Mouse (Mus musculus) neural tube, embryonic 11.5 days (tissue): ENCODE data around the gene Cmtm8. TPM values are rescaled to one million over a fixed set of nuclear protein-coding genes. Genes with fewer than 3 reads are reported as not detected.

ENCODE experiments used
- ATAC-seq: fragments of 200-750 bp; cut with Nextera tagmentation; 2 replicates; pipeline ENCODE4 v1.8.0; 2017; ENCODE audit warnings: moderate number of reproducible peaks, mild to moderate bottlenecking, moderate TSS enrichment, moderate library complexity; ENCODE audit not compliant: insufficient read depth, low FRiP score, low TSS enrichment
- DNase-seq: peaks from one replicate; pipeline ENCODE4 v3.0.0-alpha.2; 2015; ENCODE audit warnings: low spot score
- H3K27ac ChIP-seq: fragments of 300-500 bp; sonication (generic); 2 replicates; pipeline ENCODE4 v1.5.1; 2014; ENCODE audit warnings: low read depth, mild to moderate bottlenecking, low read length
- H3K27me3 ChIP-seq: fragments of 300-500 bp; sonication (generic); 2 replicates; pipeline ENCODE4 v1.6.1; 2014; ENCODE audit warnings: mild to moderate bottlenecking, low read length, mixed read lengths; ENCODE audit not compliant: control insufficient read depth, insufficient read depth
- H3K36me3 ChIP-seq: fragments of 300-500 bp; sonication (generic); 2 replicates; pipeline ENCODE4 v1.6.1; 2014; ENCODE audit warnings: mild to moderate bottlenecking, low read length, moderate library complexity, mixed read lengths; ENCODE audit not compliant: control insufficient read depth, insufficient read depth
- H3K4me1 ChIP-seq: fragments of 300-500 bp; sonication (generic); 2 replicates; pipeline ENCODE4 v1.6.1; 2014; ENCODE audit warnings: low read length, mixed read lengths; ENCODE audit not compliant: control insufficient read depth, insufficient read depth
- H3K4me2 ChIP-seq: fragments of 300-500 bp; sonication (generic); 2 replicates; pipeline ENCODE4 v1.6.1; 2014; ENCODE audit warnings: low read depth, mild to moderate bottlenecking, moderate library complexity
- H3K4me3 ChIP-seq: fragments of 300-500 bp; sonication (generic); 2 replicates; pipeline ENCODE4 v1.5.1; 2014; ENCODE audit warnings: low read depth, low read length
- H3K9ac ChIP-seq: fragments of 300-500 bp; sonication (generic); 2 replicates; pipeline ENCODE4 v1.6.1; 2014; ENCODE audit warnings: mild to moderate bottlenecking, low read length
- H3K9me3 ChIP-seq: fragments of 300-500 bp; sonication (generic); 2 replicates; pipeline ENCODE4 v1.6.1; 2016; ENCODE audit warnings: low read length; ENCODE audit not compliant: control insufficient read depth
- WGBS: fragments of 180-500 bp; shearing (Covaris S2); extraction: QIAGEN DNeasy Blood & Tissue Kit; methylation state at CpG from one replicate; pipeline ENCODE4 v1.1.7; 2014; 5-methylcytosine and 5-hydroxymethylcytosine counted together
- polyA plus RNA-seq: library from polyadenylated mRNA; unstranded; fragments of >200 nt; fragmentation: Nextera tagmentation; extraction: Ambion mirVana; gene quantifications from 2 replicates; pipeline ENCODE4 v1.2.1, GENCODE M21; 2014

The Cmtm8 gene
- polyA plus RNA-seq, 1 experiment from 2014 or later = 20.4 TPM

- Histone ChIP-seq H3K36me3 (peaks cover 3% of the 10 kb centered on the region; the same call in 1 of the 2 replicates), H3K4me1 (0 out of 2 replicates have a peak, but pooled peaks cover 2% of the 10 kb centered on the region), H3K4me2 (no peak overlapping the region), H3K9ac (no peak overlapping the region), H3K27me3 (no peaks in the 10 kb centered on the region), H3K9me3 (no peaks in the 10 kb centered on the region), H3K27ac (no peak overlapping the region), H3K4me3 (no peak overlapping the region)
- WGBS = 88% methylated on average over 6 of the region's 6 CpGs
- DNase-seq = no peak
- ATAC-seq = no peak
These were observed 66.5 kb downstream of the Cmtm8 start for GRCm38 (mm10) chr9:114777178-114778046.

GRCm38 (mm10) chr9:114776361-114776760 is 67.6 kb downstream of the Cmtm8 start:
- ATAC-seq = no peak

GRCm38 (mm10) chr9:114775272-114775671 is 68.7 kb downstream of the Cmtm8 start:
- Histone ChIP-seq H3K27me3 (no peaks in the 10 kb centered on the region), H3K9me3 (no peaks in the 10 kb centered on the region), H3K27ac (no peak overlapping the region), H3K36me3 (peaks cover 4% of the 10 kb centered on the region), H3K4me2 (no peak overlapping the region), H3K9ac (no peak overlapping the region), H3K4me1 (no peaks in the 10 kb centered on the region), H3K4me3 (no peak overlapping the region)
- 75% methylated on average over 4 of the region's 4 CpGs for WGBS
- no peak for ATAC-seq
- no peak for DNase-seq

More at GRCm38 (mm10) chr9:114776361-114776760, 67.6 kb downstream of the Cmtm8 start:
- no peaks in the 10 kb centered on the region for H3K9me3 ChIP-seq
- no peaks in the 10 kb centered on the region for H3K27me3 ChIP-seq
- peaks cover 4% of the 10 kb centered on the region for H3K36me3 ChIP-seq
- H3K4me1 ChIP-seq = 0 out of 2 replicates have a peak, but pooled peaks cover 2% of the 10 kb centered on the region
- no peak overlapping the region for H3K4me3 ChIP-seq
- H3K9ac ChIP-seq = no peak overlapping the region
- DNase-seq = no peak
- 84% methylated on average over 3 of the region's 3 CpGs for WGBS
- H3K27ac ChIP-seq = no peak overlapping the region
- H3K4me2 ChIP-seq = no peak overlapping the region

- Histone ChIP-seq H3K9me3 (no peaks in the 10 kb centered on the region), H3K27ac (no peak overlapping the region), H3K4me3 (no peak overlapping the region), H3K9ac (no peak overlapping the region), H3K27me3 (no peaks in the 10 kb centered on the region), H3K4me1 (no peaks in the 10 kb centered on the region), H3K36me3 (peaks cover 4% of the 10 kb centered on the region), H3K4me2 (no peak overlapping the region)
- 85% methylated on average over 6 of the region's 6 CpGs for WGBS
- DNase-seq (no peak), ATAC-seq (no peak)
These were observed 69.3 kb downstream of the Cmtm8 start for GRCm38 (mm10) chr9:114774629-114775028.

- H3K4me3 ChIP-seq = no peak overlapping the region
- peaks cover 4% of the 10 kb centered on the region for H3K36me3 ChIP-seq
- WGBS = 88% methylated on average over 7 of the region's 7 CpGs
- no peak overlapping the region for H3K27ac ChIP-seq
- H3K9ac ChIP-seq = no peak overlapping the region
- H3K4me2 ChIP-seq = no peak overlapping the region
- no peaks in the 10 kb centered on the region for H3K9me3 ChIP-seq
- H3K4me1 ChIP-seq = no peaks in the 10 kb centered on the region
- no peaks in the 10 kb centered on the region for H3K27me3 ChIP-seq
- DNase-seq (no peak), ATAC-seq (no peak)
These were observed 72.4 kb downstream of the Cmtm8 start for GRCm38 (mm10) chr9:114771565-114771964.

- Histone ChIP-seq H3K27ac (no peak overlapping the region), H3K4me2 (no peak overlapping the region), H3K4me3 (no peak overlapping the region), H3K9ac (no peak overlapping the region), H3K4me1 (no peaks in the 10 kb centered on the region), H3K9me3 (no peaks in the 10 kb centered on the region), H3K36me3 (peaks cover 4% of the 10 kb centered on the region), H3K27me3 (no peaks in the 10 kb centered on the region)
- no peak for DNase-seq
- WGBS = 87% methylated on average over 4 of the region's 4 CpGs
- no peak for ATAC-seq
These were observed 73.7 kb downstream of the Cmtm8 start for GRCm38 (mm10) chr9:114770224-114770623.

GRCm38 (mm10) chr9:114768066-114768465 is 75.9 kb downstream of the Cmtm8 start:
- Histone ChIP-seq H3K9ac (no peak overlapping the region), H3K27me3 (no peaks in the 10 kb centered on the region), H3K36me3 (peaks cover 4% of the 10 kb centered on the region), H3K9me3 (no peaks in the 10 kb centered on the region), H3K27ac (no peak overlapping the region), H3K4me1 (no peaks in the 10 kb centered on the region), H3K4me2 (no peak overlapping the region), H3K4me3 (no peak overlapping the region)
- DNase-seq (no peak), ATAC-seq (no peak)
- WGBS = 58% methylated on average over 10 of the region's 10 CpGs

- no peak for ATAC-seq
These were observed 76.4 kb downstream of the Cmtm8 start for GRCm38 (mm10) chr9:114767507-114767906.

GRCm38 (mm10) chr9:114767030-114767429 is 76.9 kb downstream of the Cmtm8 start:
- no peaks in the 10 kb centered on the region for H3K4me1 ChIP-seq
- H3K4me3 ChIP-seq = no peak overlapping the region
- H3K36me3 ChIP-seq = no peaks in the 10 kb centered on the region; the same call in 1 of the 2 replicates
- H3K4me2 ChIP-seq = no peak overlapping the region
- no peaks in the 10 kb centered on the region for H3K27me3 ChIP-seq
- no peak for ATAC-seq
- no peak for DNase-seq
- H3K9me3 ChIP-seq = no peaks in the 10 kb centered on the region
- no peak overlapping the region for H3K9ac ChIP-seq
- H3K27ac ChIP-seq = 0 out of 2 replicates have a peak overlapping the region, but pooled peaks have one; percentile 14
- WGBS = 79% methylated on average over 13 of the region's 13 CpGs

More at GRCm38 (mm10) chr9:114767507-114767906, 76.4 kb downstream of the Cmtm8 start:
- H3K4me3 ChIP-seq = no peak overlapping the region
- H3K27ac ChIP-seq = no peak overlapping the region
- DNase-seq = no peak
- no peaks in the 10 kb centered on the region for H3K4me1 ChIP-seq
- no peak overlapping the region for H3K4me2 ChIP-seq
- H3K9me3 ChIP-seq = no peaks in the 10 kb centered on the region
- H3K27me3 ChIP-seq = no peaks in the 10 kb centered on the region
- no peak overlapping the region for H3K9ac ChIP-seq
- WGBS = 79% methylated on average over 2 of the region's 2 CpGs
- H3K36me3 ChIP-seq = peaks cover 2% of the 10 kb centered on the region
